Comparison of ENCODE assay signal across 9 mouse cellular contexts in genomic region chr13:23466911-23467310, GRCm38 (mm10). TPM values are rescaled to one million over a fixed set of nuclear protein-coding genes. Genes with fewer than 3 reads are reported as not detected.
DNase-seq lines count a peak whose midpoint lies in the region; ATAC-seq and TF ChIP-seq lines count a peak whose summit lies in the region.
"Had no signal": no experiment of that assay in that cellular context is flagged by ENCODE, and none has a peak within 500 bp of the region (broad histone marks: within the 10 kb centered on the region; RNA-seq: fewer than 3 reads in every experiment).

No protein-coding gene starts in this region.

- peak; percentile 63 for DNase-seq in 3134 (ENCODE audit: extremely low read depth, insufficient read length, low spot score)
- DNase-seq in MN1 (ENCODE audit: low spot score): peak; percentile 82
- DNase-seq in cerebellum, postnatal 25 days: peak; percentile 65 to 80
- peak; percentile 67 to 68 for DNase-seq in heart, adult 2 months
- DNase-seq in kidney, adult 18-20 months: peak; percentile 70
- DNase-seq in limb, embryonic 11.5 days (ENCODE audit: low spot score): peak; percentile 93
- peak; percentile 82 for DNase-seq in midbrain, embryonic 14.5 days
- peak; percentile 52 for DNase-seq in stomach, postnatal 0 days (ENCODE audit: low spot score)

- no peak overlapping the region for H3K9ac ChIP-seq in heart, adult 2 months (ENCODE audit: low read depth, low read length)
- H3K9ac ChIP-seq in limb, embryonic 11.5 days (ENCODE audit: low read length): no peak overlapping the region
- H3K9ac ChIP-seq in midbrain, embryonic 14.5 days (replicated peaks; ENCODE audit: low read length): no peak overlapping the region
- H3K9ac ChIP-seq in stomach, postnatal 0 days (ENCODE audit: low read length): no peak overlapping the region

- H3K4me2 ChIP-seq in limb, embryonic 11.5 days (ENCODE audit: low read depth, severe bottlenecking): no peak overlapping the region
- H3K4me2 ChIP-seq in midbrain, embryonic 14.5 days (ENCODE audit: low read length): no peak overlapping the region
- no peak overlapping the region for H3K4me2 ChIP-seq in stomach, postnatal 0 days (replicated peaks; ENCODE audit: low read depth)

- H3K9me3 ChIP-seq in limb, embryonic 11.5 days (ENCODE audit: control insufficient read depth, low read length): no peaks in the 10 kb centered on the region
- H3K9me3 ChIP-seq in midbrain, embryonic 14.5 days (ENCODE audit: control insufficient read depth, low read length): no peaks in the 10 kb centered on the region
- no peaks in the 10 kb centered on the region for H3K9me3 ChIP-seq in stomach, postnatal 0 days (ENCODE audit: control insufficient read depth, low read length)

- ATAC-seq in limb, embryonic 11.5 days (ENCODE audit: insufficient number of reproducible peaks, low FRiP score, low TSS enrichment, low read depth): peak; percentile 73
- ATAC-seq in midbrain, embryonic 14.5 days (ENCODE audit: low FRiP score, low TSS enrichment): peak; percentile 60; the same call in 1 of the 2 replicates
- ATAC-seq in stomach, postnatal 0 days (ENCODE audit: low FRiP score, low TSS enrichment): peak; percentile 51

- intact Hi-C loops in heart, adult 2 months (cut with DNase I): loop anchor here (2.0 to 5.0 kb wide), 2 partner anchors 14 to 40 kb away; no protein-coding TSS in a partner anchor

- no peak for TF ChIP-seq CTCF in heart, adult 2 months (IDR thresholded peaks at IDR 0.05)
- TF ChIP-seq CTCF in stomach, postnatal 0 days (IDR thresholded peaks at IDR 0.05; ENCODE audit: low read depth): no peak

- no peaks in the 10 kb centered on the region for H3K36me3 ChIP-seq in heart, adult 2 months (ENCODE audit: control insufficient read depth, insufficient read depth, low read length)
- H3K36me3 ChIP-seq in limb, embryonic 11.5 days (ENCODE audit: control insufficient read depth, insufficient read depth, low read length): no peaks in the 10 kb centered on the region
- H3K36me3 ChIP-seq in midbrain, embryonic 14.5 days (ENCODE audit: control insufficient read depth, insufficient read depth, low read length): no peaks in the 10 kb centered on the region
- H3K36me3 ChIP-seq in stomach, postnatal 0 days (ENCODE audit: control insufficient read depth, insufficient read depth, low read length): no peaks in the 10 kb centered on the region

- H3K4me1 ChIP-seq in heart, adult 2 months (ENCODE audit: control insufficient read depth, insufficient read depth, low read length): no peaks in the 10 kb centered on the region
- peaks cover 4% of the 10 kb centered on the region; the same call in 1 of the 2 replicates for H3K4me1 ChIP-seq in limb, embryonic 11.5 days (ENCODE audit: control insufficient read depth, insufficient read depth, low read length)
- peaks cover 11% of the 10 kb centered on the region for H3K4me1 ChIP-seq in midbrain, embryonic 14.5 days (ENCODE audit: control insufficient read depth, insufficient read depth, low read length)
- H3K4me1 ChIP-seq in stomach, postnatal 0 days (replicated peaks; ENCODE audit: control insufficient read depth, insufficient read depth): peaks cover 2% of the 10 kb centered on the region; the same call in 1 of the 2 replicates

- no peak overlapping the region for H3K4me3 ChIP-seq in heart, adult 2 months
- H3K4me3 ChIP-seq in limb, embryonic 11.5 days (ENCODE audit: low read depth, low read length): no peak overlapping the region
- H3K4me3 ChIP-seq in midbrain, embryonic 14.5 days (replicated peaks; ENCODE audit: low read depth, low read length): no peak overlapping the region
- no peak overlapping the region for H3K4me3 ChIP-seq in stomach, postnatal 0 days (ENCODE audit: low read depth, low read length)

- H3K27ac ChIP-seq in heart, adult 2 months: no peak overlapping the region
- no peak overlapping the region for H3K27ac ChIP-seq in limb, embryonic 11.5 days (replicated peaks; ENCODE audit: low read depth, low read length)
- no peak overlapping the region for H3K27ac ChIP-seq in midbrain, embryonic 14.5 days (replicated peaks; ENCODE audit: low read depth, low read length)
- H3K27ac ChIP-seq in stomach, postnatal 0 days (replicated peaks): no peak overlapping the region

- no peaks in the 10 kb centered on the region for H3K27me3 ChIP-seq in heart, adult 2 months (ENCODE audit: control insufficient read depth, insufficient read depth, low read length)
- no peaks in the 10 kb centered on the region for H3K27me3 ChIP-seq in limb, embryonic 11.5 days (ENCODE audit: control insufficient read depth, insufficient read depth, low read length)
- H3K27me3 ChIP-seq in midbrain, embryonic 14.5 days (ENCODE audit: control insufficient read depth, insufficient read depth, low read length): peaks cover 14% of the 10 kb centered on the region; the same call in 1 of the 2 replicates
- no peaks in the 10 kb centered on the region for H3K27me3 ChIP-seq in stomach, postnatal 0 days (ENCODE audit: control insufficient read depth, insufficient read depth, low read length)

- no peaks in the 10 kb centered on the region for H3K79me2 ChIP-seq in heart, adult 2 months (replicated peaks; ENCODE audit: control insufficient read depth, insufficient read depth, low read length)

- WGBS in heart, adult 2 months: 12% methylated on average over 9 of the region's 9 CpGs
- WGBS in limb, embryonic 11.5 days: 2% methylated on average over 9 of the region's 9 CpGs
- 2% methylated on average over 9 of the region's 9 CpGs for WGBS in midbrain, embryonic 14.5 days
- WGBS in stomach, postnatal 0 days: 4% methylated on average over 9 of the region's 9 CpGs

- no peak for TF ChIP-seq POLR2A in heart, adult 2 months (IDR thresholded peaks at IDR 0.05; ENCODE audit: insufficient read depth, low read depth, low read length)

- TF ChIP-seq EP300 in heart, adult 2 months (IDR thresholded peaks at IDR 0.05; ENCODE audit: insufficient read depth, low read depth, low read length): 0 out of 2 replicates have a peak, but pooled peaks have one; percentile 13
- TF ChIP-seq EP300 in stomach, postnatal 0 days (optimal IDR thresholded peaks at IDR 0.05): no peak

RNA-seq across cellular contexts. Expression of gene Btn1a1, which starts 1.2 kb away (rescaled TPM):
- not detected for total RNA-seq in heart, adult 2 months (2021)
- 0.20 TPM in 1 of 2 replicates, not detected in the other for polyA plus RNA-seq in heart, adult 2 months (2012; rRNA removed)
- not detected in 2 replicates for polyA plus RNA-seq in limb, embryonic 11.5 days (2014; fragmentation: Nextera tagmentation; extraction: Ambion mirVana)
- polyA plus RNA-seq in midbrain, embryonic 14.5 days (2014; fragmentation: Nextera tagmentation; extraction: Ambion mirVana): 0.09 TPM in 1 of 2 replicates, not detected in the other
- polyA plus RNA-seq in stomach, postnatal 0 days (2015; fragmentation: Nextera tagmentation; extraction: Ambion mirVana): 0.05 TPM in 1 of 2 replicates, not detected in the other

RNA-seq across cellular contexts. Expression of gene Btn2a2, which starts 21.7 kb away (rescaled TPM):
- not detected for total RNA-seq in heart, adult 2 months (2021)
- polyA plus RNA-seq in heart, adult 2 months (2012; rRNA removed): not detected in 2 replicates
- 1.3 and 2.2 TPM in 2 replicates for polyA plus RNA-seq in limb, embryonic 11.5 days (2014; fragmentation: Nextera tagmentation; extraction: Ambion mirVana)
- not detected in 2 replicates for polyA plus RNA-seq in midbrain, embryonic 14.5 days (2014; fragmentation: Nextera tagmentation; extraction: Ambion mirVana)
- polyA plus RNA-seq in stomach, postnatal 0 days (2015; fragmentation: Nextera tagmentation; extraction: Ambion mirVana): 0.04 and 0.07 TPM in 2 replicates
- polyA plus RNA-seq: small intestine, adult 2 months had no signal

RNA-seq across cellular contexts. Expression of gene Abt1, which starts 43.2 kb away (rescaled TPM):
- total RNA-seq in heart, adult 2 months (2021): 1 to 10 TPM; 3.9 to 5.1 TPM
- 2.4 and 3.1 TPM in 2 replicates for polyA plus RNA-seq in heart, adult 2 months (2012; rRNA removed)
- 16.3 and 17.4 TPM in 2 replicates for polyA plus RNA-seq in limb, embryonic 11.5 days (2014; fragmentation: Nextera tagmentation; extraction: Ambion mirVana)
- polyA plus RNA-seq in midbrain, embryonic 14.5 days (2014; fragmentation: Nextera tagmentation; extraction: Ambion mirVana): 9.3 and 9.9 TPM in 2 replicates
- 7.1 and 7.4 TPM in 2 replicates for polyA plus RNA-seq in stomach, postnatal 0 days (2015; fragmentation: Nextera tagmentation; extraction: Ambion mirVana)
